Mouse (Mus musculus) layer of hippocampus, postnatal 36 days (tissue): ENCODE measurements around the gene Fbxo36. TPM values are rescaled to one million over a fixed set of nuclear protein-coding genes. Genes with fewer than 3 reads are reported as not detected.
A peak's percentile ranks its signal among the peaks of the same experiment; 100 is the strongest.

Source experiments
- DNase-seq, 2 experiments: peaks; one replicate each; pipeline ENCODE4 v3.0.0; 2022
- total RNA-seq, 2 experiments: library from RNA; stranded (reverse); gene quantifications; 2 replicates each; pipeline ENCODE4 v1.2.3; 2021

Fbxo36 gene
- total RNA-seq, 2 experiments from 2014 or later = 2.0 to 3.1 TPM

DNA sequence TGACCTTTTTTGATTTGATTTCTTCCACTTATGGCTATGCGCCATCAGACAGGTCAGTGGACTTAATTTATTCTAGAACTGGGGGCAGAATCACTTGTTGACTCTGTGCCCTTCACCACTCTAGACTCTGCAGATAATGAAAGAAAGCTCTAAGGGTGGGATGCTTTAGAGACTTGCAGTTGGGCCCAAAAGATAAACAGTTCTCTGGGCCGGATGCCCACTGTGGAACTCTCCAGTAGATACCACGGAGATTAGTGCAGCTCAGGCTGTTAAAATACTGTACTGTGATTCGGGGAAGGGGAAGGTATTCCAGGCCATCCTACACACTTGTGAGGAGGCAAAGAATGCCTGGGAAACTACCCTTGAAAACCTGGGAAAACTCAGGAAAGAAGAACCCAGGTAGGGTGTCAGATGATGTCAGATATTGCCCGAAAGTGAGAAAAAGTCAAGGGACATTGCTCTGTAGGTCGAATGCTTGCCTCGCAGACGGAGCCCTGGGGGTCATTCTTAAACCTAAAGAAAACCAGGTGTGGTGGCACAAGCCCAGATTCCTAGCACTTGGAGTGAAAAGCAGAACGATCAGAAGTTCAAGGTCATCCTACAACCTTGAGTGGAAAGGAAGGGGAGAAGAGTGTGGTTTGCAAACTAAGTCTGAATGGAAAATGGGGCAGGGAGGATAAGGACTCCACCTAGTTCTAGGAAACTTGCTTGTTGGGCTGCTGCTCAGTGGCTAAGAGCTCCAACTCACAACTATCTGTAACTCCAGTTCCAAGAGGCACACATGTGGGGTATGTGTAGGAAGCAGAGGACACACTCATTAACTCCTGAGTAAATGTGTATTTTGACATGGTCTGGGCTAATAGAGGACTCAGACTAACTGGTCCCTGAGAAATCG is 21.0 kb downstream of the Fbxo36 start:
- DNase-seq = no peak

DNA sequence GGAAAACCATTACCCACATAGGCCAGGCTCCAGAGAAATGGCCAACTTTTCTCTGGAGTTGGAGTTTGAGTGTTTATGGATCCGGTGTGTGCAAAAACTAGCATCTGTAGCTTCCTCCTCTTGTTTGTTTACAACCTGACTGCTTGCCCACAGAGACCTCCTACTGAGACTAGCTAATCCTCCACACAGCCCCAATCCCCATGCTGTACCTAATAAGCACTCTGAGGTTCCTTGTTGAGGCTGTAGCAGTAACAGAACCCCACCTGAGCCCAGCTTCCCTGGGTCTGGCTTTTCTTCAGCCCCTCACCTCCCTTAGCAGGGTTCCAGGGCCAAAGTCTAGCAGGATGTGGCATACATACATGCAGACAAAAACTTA is 21.6 kb downstream of the Fbxo36 start:
- DNase-seq = no peak

DNA sequence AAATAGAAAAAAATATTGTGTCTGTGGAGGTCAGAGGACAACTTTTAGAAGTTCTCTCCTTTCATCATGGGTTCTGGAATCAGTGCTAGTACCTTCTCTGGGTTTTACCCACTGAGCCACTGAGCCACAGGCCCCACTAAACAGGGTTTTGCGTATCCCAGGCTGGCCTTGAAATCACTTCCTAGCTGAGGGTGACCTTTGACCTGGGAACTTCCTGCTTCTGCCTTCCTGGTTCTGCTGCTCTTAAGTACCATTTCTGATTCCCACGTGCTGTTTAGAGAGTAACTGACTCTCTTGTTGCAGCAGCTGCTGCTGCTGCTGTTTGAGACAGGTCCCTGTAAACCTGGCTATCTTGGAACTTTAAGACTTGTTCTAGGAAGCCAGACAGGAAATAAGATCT is 25.0 kb downstream of the Fbxo36 start:
- no peak for DNase-seq

DNA sequence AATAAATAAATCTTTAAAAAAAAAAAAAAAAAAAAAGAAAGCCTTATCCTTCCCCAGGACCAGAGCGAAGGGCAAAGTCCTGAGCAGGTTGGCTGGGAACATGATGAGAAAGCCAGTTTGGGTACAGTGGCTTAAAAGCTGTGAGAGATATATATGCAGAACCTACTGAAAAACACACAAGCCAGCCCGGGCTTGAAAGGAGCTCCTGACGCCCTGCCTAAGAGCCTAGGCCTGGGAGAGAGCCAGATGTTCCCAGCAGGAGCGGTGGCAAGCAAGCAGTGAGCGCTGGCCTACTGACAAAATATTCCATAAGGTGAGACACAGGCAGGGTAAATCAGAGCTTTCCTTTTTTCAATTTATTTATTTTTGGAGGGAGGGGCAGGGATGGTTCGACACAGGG is 26.6 kb downstream of the Fbxo36 start:
- DNase-seq = no peak

DNA sequence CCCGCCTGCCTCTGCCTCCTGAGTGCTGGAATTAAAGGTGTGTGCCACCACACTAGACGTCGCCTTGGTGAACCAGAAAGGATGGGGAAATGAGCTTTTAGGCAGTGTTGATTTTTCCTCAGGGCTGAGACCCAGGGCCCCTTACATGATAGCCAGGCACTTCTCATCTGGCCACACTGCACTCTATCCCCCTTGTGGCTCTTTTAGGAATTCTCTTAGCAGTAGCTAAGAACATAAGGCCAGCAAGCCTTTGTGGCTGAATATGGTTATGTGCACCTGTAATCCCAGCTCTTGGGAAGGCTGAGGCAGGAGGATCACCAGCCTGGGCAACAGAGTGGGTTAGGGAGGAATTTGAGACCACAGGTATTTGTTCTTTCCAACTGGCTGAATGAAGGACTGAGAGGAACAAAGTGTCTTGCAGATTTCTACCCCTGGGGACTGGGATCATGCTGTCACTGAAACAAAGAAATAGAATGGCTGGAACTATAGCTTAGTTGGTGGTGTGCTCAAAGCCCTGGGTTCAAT is 27.1 kb downstream of the Fbxo36 start:
- no peak for DNase-seq

DNA sequence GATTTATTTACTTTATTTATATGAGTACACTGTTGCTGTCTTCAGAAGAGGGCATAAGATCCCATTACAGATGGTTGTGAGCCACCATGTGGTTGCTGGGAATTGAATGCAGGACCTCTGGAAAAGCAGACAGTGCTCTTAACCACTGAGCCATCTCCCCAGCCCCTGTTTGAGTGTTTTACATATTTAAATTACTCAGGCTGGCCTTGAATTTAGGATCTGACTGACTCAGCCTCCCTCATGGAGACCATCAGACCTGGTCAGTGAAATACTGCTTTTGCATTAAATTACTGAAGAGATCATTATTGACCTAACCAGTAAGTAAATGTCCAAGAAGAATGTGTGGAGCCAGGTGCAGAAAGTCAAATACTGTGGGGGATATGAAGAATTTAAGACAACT is 28.7 kb downstream of the Fbxo36 start:
- DNase-seq = no peak

DNA sequence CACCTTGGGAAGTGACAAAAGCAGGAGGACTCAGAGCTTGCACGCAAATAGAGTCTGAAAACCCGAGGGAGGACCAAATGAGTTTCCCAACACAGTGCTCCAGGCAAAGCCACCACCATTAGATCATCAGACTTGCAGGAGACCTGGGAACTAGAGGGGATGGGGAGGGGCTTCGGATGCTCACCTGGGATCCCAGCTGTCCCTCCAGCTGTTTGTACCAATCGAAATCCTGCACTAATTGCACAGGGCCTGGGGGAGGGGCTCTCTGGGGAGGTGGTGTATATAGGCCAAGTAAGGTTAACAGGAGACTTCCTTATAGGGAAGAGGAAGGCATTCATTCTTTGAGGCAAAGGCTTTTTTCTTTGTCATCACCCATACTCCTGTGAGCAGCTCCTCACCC is 29.2 kb downstream of the Fbxo36 start:
- no peak for DNase-seq

DNA sequence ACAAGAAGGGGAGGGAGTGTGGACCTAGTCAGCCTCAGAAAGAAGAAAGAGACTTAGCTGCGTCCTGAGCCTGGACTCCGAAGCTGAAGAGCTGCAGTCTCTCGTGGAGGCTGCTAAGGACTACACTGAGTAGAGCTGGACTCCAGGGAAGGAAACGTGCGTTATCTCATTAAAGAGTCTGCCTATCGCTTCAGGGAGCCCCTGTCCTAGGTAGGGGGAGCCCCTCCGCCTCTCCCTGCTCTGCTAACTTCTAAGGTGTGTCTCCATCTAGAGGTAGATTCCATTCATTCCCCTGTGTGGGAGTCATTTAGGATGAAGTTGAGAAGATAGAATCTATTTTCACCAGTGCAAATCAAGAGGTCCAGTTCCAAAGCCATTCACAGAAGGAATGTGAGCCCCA is 29.9 kb downstream of the Fbxo36 start:
- no peak for DNase-seq

DNA sequence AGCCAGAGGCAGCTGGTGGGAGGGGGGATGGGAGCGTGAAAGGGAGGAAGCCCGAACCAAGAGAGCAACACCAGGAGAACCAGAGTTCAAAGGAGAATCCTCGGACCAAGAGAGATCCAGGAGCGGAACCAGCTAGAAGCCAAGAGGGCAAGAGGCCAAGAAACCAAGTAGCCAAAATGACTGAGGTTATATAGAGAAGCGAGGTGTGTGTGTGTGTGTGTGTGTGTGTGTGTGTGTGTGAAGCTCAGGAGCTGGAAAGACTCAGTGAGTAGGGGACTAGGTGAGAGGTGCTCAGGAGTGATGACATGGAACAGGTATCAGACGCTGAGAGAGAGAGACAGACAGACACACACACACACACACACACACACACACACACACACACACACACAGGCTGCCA is 31.5 kb downstream of the Fbxo36 start:
- DNase-seq = no peak

DNA sequence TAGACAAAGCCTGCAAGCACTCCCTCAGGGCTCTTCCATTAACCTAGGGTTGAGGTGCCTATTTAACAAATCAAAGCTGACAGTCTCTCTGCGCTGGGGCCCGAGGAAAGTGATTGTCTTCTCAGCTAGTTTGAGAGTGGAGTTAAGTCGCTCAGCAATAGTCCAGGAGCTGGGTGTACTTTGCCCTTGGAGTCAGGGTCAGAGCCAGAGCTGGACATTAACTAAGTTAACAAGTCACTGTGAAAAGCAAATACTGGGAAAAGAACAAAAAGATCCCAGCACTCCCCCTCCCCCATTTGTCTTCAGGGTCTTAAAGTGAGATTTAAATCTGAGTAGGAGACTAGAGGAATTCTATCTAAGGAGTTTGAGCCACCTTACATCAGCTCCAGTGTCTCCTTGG is 32.5 kb downstream of the Fbxo36 start:
- no peak for DNase-seq

DNA sequence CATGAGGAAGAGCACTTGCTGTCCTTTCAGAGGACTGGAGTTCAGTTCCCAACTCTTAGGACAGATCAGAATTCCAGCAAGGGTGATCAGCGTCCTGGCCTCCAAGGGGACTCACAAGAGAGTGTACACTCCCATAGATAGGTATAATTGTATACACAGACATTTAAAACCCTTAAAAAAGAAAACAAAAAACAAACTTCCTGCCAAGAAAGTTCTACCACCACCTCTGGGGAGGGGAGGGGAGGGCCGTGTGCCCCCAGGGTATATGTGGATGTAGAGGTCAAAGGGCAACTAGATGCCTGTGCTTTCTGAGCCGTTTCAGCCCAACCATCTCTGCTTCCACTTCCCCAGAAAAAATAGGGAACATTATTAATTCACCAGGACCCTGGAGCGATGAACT is 33.3 kb downstream of the Fbxo36 start:
- DNase-seq = no peak

DNA sequence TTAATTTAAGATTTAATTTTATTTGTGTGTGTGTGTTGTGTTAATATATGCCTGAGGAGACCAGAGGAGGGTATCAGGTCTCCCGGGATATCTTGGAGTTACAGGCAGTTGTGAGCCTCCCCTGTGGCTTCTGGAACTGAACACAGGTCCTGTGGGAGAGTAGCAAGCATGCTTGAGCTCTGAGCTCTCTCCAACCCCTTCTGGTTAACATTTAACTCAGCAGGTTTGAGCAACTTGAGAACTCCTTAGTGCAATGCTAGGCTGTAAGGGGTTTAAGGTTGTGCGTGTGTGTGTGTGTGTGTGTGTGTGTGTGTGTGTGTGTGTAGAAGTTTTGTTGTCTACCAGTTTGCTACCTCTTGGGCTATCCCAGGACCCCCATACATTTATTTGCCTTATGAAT is 37.9 kb downstream of the Fbxo36 start:
- DNase-seq = no peak

DNA sequence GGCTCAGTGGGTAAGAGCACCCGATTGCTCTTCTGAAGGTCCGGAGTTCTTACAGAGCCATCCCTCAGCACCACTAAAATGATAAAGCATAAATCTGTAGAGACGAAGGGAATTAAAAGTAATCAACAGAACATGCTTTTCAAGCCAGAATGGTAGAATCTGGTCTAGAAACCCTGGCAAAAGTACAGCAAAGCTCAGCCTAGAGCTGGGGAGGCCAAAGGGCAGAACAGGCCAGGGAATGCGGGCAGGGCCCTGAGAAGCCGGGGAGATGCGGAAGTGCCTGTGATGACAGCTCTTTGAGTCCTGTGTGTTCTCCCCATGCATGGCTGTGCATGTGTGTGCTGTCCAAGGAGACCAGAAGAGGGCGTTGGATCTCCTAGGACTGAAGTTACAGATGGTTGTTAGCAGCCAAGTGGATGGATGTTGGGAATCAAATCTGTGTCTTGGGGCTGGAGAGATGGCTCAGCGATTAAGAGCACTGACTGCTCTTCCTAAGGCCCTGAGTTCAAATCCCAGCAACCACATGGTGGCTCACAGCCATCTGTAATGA is 40.0 kb downstream of the Fbxo36 start:
- DNase-seq = no peak

DNA sequence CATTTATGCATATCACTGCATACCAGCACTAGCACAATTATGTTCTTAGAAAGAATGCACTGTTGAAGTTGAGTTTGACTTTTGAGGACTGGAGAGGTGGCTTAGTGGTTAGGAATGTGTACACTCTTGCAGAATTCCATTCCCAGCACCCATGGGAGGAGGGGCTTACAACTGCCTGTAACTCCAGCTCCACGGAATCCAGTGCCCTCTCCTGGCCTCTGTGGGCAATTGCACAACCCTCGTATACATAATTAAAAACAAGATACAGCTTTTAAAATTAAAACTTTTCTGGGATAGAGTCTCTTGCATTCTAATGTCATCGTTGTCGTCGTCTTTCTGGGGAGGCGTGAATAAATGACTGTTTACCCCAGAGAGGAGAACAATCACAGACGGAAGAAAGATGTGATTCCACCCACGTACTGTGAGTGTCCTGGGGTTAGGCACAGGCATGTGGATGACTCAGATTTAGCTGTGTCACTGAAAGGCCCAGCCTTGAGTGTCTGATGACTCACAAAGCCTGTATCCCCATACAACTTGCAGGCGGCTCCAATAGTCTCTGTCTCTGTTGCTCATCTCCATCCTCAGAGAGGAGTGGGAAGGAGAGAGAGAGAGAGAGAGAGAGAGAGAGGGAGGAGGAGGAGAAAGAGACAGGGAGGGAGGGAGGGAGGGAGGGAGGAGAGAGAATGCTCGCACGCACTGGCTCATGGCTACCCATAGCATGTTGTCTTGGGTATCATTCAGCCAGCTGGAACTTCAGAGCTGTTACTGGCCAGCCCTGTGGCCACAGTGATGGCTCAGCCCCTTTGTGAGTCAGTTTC is 41.8 kb downstream of the Fbxo36 start:
- DNase-seq = peak; percentile 8 to 14

DNA sequence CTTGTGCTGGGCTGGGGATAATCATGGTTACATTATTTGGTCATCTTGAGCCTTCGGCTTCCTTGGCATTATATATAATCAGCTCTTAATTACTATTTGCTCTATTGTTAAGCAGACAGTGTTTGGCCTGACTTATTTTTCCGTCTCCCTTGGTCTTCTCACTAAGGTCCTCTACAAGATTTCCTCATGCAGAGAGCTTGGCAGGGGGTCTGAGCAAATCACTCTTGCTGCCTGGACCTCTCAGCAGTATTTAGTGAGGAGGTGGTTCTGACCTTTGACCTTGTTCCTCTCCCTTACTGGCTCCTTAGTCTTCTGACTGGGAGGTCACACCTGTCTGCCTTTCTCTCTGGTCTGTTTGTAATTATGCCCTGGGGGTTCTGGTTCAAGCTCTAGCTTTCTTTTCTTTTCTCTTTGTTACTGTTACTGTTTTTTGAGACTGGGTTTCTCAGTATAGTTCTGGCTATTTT is 42.5 kb downstream of the Fbxo36 start:
- DNase-seq = no peak

DNA sequence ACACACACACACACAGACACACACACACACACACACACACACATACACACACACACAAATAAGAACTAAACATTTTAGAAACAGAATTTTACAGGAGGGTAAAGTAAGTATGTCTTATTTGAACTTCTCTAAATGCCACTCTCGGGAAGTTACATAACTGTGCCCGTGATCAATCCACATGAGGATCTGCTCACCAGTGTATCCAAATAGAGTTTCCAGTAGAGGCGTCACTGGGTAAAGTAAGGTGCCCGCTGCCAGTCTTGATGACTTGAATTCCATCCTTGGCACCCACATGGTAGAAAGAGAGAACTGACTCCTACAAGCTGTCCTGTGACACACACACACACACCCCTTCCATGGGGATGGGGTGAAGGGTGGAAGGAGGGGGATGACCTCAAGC is 43.3 kb downstream of the Fbxo36 start:
- DNase-seq = no peak

DNA sequence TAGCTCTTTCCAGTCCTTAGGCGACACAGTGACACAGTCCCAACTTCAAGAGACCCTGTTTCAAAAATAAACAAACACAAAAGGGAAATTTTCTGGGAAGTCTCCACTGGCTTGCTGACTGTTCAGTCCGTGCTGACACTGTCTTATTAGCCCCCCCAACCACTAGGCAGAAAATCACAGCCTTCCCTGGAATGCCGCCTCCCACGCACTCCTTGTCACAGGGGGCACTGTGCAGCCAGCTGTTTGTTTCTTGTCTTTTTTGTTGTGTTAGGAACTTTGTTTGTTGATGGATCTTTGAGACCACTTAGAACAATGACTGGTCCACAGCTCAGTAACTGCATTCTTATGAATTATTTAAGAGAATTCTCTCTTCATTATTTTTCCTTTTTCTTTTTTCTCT is 44.2 kb downstream of the Fbxo36 start:
- DNase-seq = no peak

DNA sequence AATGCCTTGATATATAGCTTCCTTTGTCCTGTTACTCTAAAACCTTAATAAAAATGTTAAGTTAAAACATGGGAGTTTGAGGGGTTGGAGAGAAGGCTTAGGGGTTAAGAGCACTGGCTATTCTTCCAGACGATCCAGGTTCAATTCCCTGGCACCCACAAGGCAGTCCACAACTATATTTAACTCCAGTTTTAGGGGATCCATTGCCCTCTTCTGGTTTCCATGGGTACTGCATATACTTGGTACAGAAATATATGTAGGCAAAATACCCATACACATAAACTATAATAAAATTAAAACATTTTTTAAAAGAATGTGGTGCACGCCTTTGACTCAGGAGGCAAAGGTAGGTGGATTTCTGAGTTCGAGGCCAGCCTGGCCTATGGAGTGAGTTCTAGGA is 45.5 kb downstream of the Fbxo36 start:
- DNase-seq = no peak

DNA sequence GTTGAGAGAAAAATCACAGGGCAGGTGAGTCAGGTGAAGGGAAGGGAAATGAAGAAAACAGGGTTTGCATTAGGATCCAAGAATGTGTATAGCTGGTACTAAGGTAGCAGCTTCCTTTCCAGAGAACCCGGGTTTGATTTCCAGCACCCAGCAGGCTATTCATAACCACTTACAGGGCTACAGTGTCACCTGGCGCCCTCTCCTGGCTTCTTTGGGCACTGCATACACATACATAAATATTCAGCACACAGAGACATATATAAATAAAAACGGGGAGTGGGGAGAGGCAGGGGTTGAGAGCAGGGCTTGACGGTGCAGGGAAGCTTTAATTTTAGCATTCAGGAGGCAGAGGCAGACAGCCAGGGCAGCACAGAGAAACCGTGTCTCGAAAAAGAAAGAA is 46.3 kb downstream of the Fbxo36 start:
- no peak for DNase-seq

DNA sequence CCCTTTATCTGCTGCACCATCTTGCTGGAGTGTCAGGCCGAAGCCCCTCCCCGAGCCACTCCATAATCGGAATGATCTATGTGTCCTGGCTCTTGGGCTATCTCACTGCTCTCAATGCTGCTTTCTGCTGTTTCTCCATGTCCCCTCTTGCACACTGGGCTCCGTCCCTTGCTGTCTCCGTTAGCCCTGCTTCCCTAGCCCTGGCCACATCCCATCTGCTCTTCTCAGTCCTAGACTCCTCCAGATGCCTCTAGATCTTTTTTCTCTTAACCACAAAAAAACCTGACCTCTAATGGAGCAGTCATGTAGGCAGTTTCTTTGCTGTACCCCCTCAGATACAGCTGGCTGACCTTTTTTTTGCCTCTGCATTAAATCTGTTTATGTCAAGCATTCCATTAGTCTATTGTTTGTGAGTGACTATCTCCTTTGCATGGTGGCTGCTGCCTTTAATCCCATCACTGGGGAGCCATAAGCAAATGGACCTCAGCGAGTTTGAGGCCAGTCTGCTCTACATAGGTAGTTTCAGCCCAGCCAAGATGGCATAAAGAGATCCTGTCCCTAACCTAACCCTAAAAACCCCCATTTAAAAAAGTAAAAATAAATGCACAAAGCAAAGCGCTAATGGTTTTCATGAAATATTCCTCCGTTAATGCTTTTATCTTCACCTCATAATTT is 49.8 kb downstream of the Fbxo36 start:
- no peak for DNase-seq

DNA sequence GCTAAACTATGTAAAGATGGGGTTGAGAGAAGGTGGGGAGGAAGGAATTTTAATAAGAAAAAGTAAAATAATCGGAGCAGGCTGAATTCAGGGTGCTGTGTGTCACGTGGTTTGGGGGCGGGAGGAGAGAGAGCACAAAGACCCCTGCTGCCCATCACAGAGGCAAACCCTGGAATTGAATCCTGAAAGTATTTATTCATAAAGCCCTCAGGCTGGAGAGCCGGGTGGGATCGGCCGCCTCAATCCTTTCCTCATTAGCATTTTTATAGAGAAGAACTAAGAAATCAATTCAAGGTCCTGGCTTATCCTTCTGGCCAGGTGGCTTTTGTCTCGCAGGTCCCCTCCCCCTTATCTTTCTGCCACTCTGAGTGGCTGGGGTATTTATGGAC is 50.4 kb downstream of the Fbxo36 start:
- no peak for DNase-seq

DNA sequence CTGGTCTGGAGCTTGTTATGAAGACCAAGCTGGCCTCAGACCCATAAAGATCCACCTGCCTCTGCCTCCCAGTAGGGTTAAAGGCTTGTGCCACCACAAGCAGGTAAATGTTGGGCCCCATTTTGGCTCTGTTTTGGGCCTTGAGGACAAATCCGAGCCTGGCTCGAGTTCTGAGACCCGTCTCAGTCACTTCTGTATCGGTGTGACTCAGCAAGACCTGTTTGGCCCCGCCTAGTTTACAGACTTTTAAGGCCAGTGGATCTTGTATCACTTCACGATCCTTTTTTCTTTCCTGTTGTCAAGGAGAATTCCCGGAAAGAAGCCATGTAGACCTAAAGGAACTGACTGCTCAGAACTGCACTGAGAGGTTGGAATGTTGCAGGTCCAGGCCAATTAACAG is 50.9 kb downstream of the Fbxo36 start:
- DNase-seq = no peak

DNA sequence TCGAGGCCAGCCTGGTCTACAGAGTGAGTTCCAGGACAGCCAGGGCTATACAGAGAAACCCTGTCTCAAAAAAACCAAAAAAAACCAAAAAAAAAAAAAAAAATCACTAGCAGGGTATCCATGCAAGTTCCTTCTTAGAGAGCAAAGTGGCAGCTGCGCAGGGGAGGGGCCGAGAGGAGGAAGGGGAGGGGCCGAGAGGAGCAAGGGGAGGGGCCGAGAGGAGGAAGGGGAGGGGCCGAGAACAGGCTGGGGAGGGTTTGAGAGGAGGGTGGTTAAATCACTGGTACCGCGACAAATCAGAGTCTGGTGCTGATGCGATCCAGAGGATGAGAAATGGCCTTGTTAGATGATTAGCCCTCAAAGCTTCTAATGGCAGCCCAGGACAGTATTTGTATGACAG is 52.1 kb downstream of the Fbxo36 start:
- no peak for DNase-seq
